Comparison of ENCODE assay signal across 14 mouse cellular contexts in genomic region chr11:11732972-11733770, GRCm38 (mm10). TPM values are rescaled to one million over a fixed set of nuclear protein-coding genes. Genes with fewer than 3 reads are reported as not detected.
DNase-seq lines count a peak whose midpoint lies in the region; ATAC-seq and TF ChIP-seq lines count a peak whose summit lies in the region.
"Had no signal": no experiment of that assay in that cellular context is flagged by ENCODE, and none has a peak within 500 bp of the region (broad histone marks: within the 10 kb centered on the region; RNA-seq: fewer than 3 reads in every experiment).

No protein-coding gene starts in this region.

- H3K27ac ChIP-seq in heart, embryonic 12.5 days (ENCODE audit: poor library complexity, severe bottlenecking) = no peak overlapping the region
- H3K27ac ChIP-seq in heart, adult 2 months = no peak overlapping the region
- no peak overlapping the region for H3K27ac ChIP-seq in stomach, embryonic 14.5 days (ENCODE audit: low read length)
- H3K27ac ChIP-seq in stomach, postnatal 0 days (replicated peaks) = no peak overlapping the region
- no peak overlapping the region for H3K27ac ChIP-seq in lung, embryonic 16.5 days (ENCODE audit: low read length)
- H3K27ac ChIP-seq: forebrain, embryonic 12.5 days; left cerebral cortex, adult 2 months had no signal

- no peak for TF ChIP-seq CTCF in heart, adult 2 months (IDR thresholded peaks at IDR 0.05)
- TF ChIP-seq CTCF in stomach, postnatal 0 days (IDR thresholded peaks at IDR 0.05; ENCODE audit: low read depth) = no peak

- H3K9ac ChIP-seq in heart, embryonic 12.5 days = no peak overlapping the region
- no peak overlapping the region for H3K9ac ChIP-seq in heart, adult 2 months (ENCODE audit: low read depth, low read length)
- H3K9ac ChIP-seq in stomach, embryonic 14.5 days (replicated peaks; ENCODE audit: low read depth, low read length) = no peak overlapping the region
- H3K9ac ChIP-seq in stomach, postnatal 0 days (ENCODE audit: low read length) = no peak overlapping the region
- H3K9ac ChIP-seq in lung, embryonic 16.5 days (ENCODE audit: low read length) = no peak overlapping the region
- H3K9ac ChIP-seq: forebrain, embryonic 12.5 days had no signal

- 49% methylated on average over 8 of the region's 8 CpGs for WGBS in heart, embryonic 12.5 days
- 49% methylated on average over 8 of the region's 8 CpGs for WGBS in heart, adult 2 months
- WGBS in stomach, embryonic 14.5 days = 75% methylated on average over 8 of the region's 8 CpGs
- WGBS in stomach, postnatal 0 days = 67% methylated on average over 8 of the region's 8 CpGs
- WGBS in lung, embryonic 16.5 days = 45% methylated on average over 8 of the region's 8 CpGs

- H3K4me1 ChIP-seq in heart, embryonic 12.5 days (replicated peaks) = no peaks in the 10 kb centered on the region; the same call in 1 of the 2 replicates
- H3K4me1 ChIP-seq in heart, adult 2 months (ENCODE audit: control insufficient read depth, insufficient read depth, low read length) = no peaks in the 10 kb centered on the region
- no peaks in the 10 kb centered on the region for H3K4me1 ChIP-seq in stomach, embryonic 14.5 days (ENCODE audit: control insufficient read depth, insufficient read depth, low read length)
- H3K4me1 ChIP-seq in stomach, postnatal 0 days (replicated peaks; ENCODE audit: control insufficient read depth, insufficient read depth) = no peaks in the 10 kb centered on the region
- H3K4me1 ChIP-seq in lung, embryonic 16.5 days (replicated peaks; ENCODE audit: control insufficient read depth, insufficient read depth, low read length) = 0 out of 2 replicates have a peak, but pooled peaks cover 3% of the 10 kb centered on the region
- H3K4me1 ChIP-seq: forebrain, embryonic 12.5 days had no signal

- TF ChIP-seq EP300 in heart, adult 2 months (IDR thresholded peaks at IDR 0.05; ENCODE audit: insufficient read depth, low read depth, low read length) = no peak
- TF ChIP-seq EP300 in stomach, postnatal 0 days (optimal IDR thresholded peaks at IDR 0.05) = no peak

- no peaks in the 10 kb centered on the region for H3K79me2 ChIP-seq in heart, adult 2 months (replicated peaks; ENCODE audit: control insufficient read depth, insufficient read depth, low read length)

- TF ChIP-seq POLR2A in heart, adult 2 months (IDR thresholded peaks at IDR 0.05; ENCODE audit: insufficient read depth, low read depth, low read length) = no peak

- H3K9me3 ChIP-seq in heart, embryonic 12.5 days (replicated peaks) = no peaks in the 10 kb centered on the region
- no peaks in the 10 kb centered on the region for H3K9me3 ChIP-seq in stomach, embryonic 14.5 days (ENCODE audit: control insufficient read depth, low read depth, low read length)
- H3K9me3 ChIP-seq in stomach, postnatal 0 days (ENCODE audit: control insufficient read depth, low read length) = no peaks in the 10 kb centered on the region
- no peaks in the 10 kb centered on the region for H3K9me3 ChIP-seq in lung, embryonic 16.5 days (ENCODE audit: control insufficient read depth, low read length)
- H3K9me3 ChIP-seq: forebrain, embryonic 12.5 days had no signal

- peak; percentile 70 for ATAC-seq in heart, embryonic 12.5 days (ENCODE audit: insufficient number of reproducible peaks, low FRiP score)
- ATAC-seq in stomach, embryonic 14.5 days (ENCODE audit: insufficient number of reproducible peaks, insufficient read depth, low FRiP score, low read depth) = peak; percentile 38; the same call in 1 of the 2 replicates
- ATAC-seq in stomach, postnatal 0 days (ENCODE audit: low FRiP score, low TSS enrichment) = no peak
- peak; percentile 73 for ATAC-seq in lung, embryonic 16.5 days (ENCODE audit: low read depth)

- no peaks in the 10 kb centered on the region for H3K36me3 ChIP-seq in heart, embryonic 12.5 days
- no peaks in the 10 kb centered on the region for H3K36me3 ChIP-seq in heart, adult 2 months (ENCODE audit: control insufficient read depth, insufficient read depth, low read length)
- no peaks in the 10 kb centered on the region for H3K36me3 ChIP-seq in stomach, embryonic 14.5 days (ENCODE audit: control insufficient read depth, insufficient read depth, low read length)
- no peaks in the 10 kb centered on the region for H3K36me3 ChIP-seq in stomach, postnatal 0 days (ENCODE audit: control insufficient read depth, insufficient read depth, low read length)
- no peaks in the 10 kb centered on the region for H3K36me3 ChIP-seq in lung, embryonic 16.5 days (ENCODE audit: control insufficient read depth, insufficient read depth, low read length)
- H3K36me3 ChIP-seq: forebrain, embryonic 12.5 days had no signal

- H3K4me2 ChIP-seq in heart, embryonic 12.5 days = no peak overlapping the region
- H3K4me2 ChIP-seq in stomach, embryonic 14.5 days (replicated peaks; ENCODE audit: low read depth, low read length) = no peak overlapping the region
- H3K4me2 ChIP-seq in stomach, postnatal 0 days (replicated peaks; ENCODE audit: low read depth) = no peak overlapping the region
- H3K4me2 ChIP-seq in lung, embryonic 16.5 days (ENCODE audit: low read depth, low read length) = no peak overlapping the region
- H3K4me2 ChIP-seq: forebrain, embryonic 12.5 days had no signal

- H3K27me3 ChIP-seq in heart, embryonic 12.5 days (replicated peaks) = no peaks in the 10 kb centered on the region
- no peaks in the 10 kb centered on the region for H3K27me3 ChIP-seq in heart, adult 2 months (ENCODE audit: control insufficient read depth, insufficient read depth, low read length)
- no peaks in the 10 kb centered on the region for H3K27me3 ChIP-seq in stomach, embryonic 14.5 days (ENCODE audit: control insufficient read depth, insufficient read depth, low read length)
- no peaks in the 10 kb centered on the region for H3K27me3 ChIP-seq in stomach, postnatal 0 days (ENCODE audit: control insufficient read depth, insufficient read depth, low read length)
- H3K27me3 ChIP-seq in lung, embryonic 16.5 days (ENCODE audit: control insufficient read depth, insufficient read depth, low read depth, low read length) = no peaks in the 10 kb centered on the region
- H3K27me3 ChIP-seq: forebrain, embryonic 12.5 days had no signal

- H3K4me3 ChIP-seq in heart, embryonic 12.5 days = no peak overlapping the region
- H3K4me3 ChIP-seq in heart, adult 2 months = no peak overlapping the region
- H3K4me3 ChIP-seq in stomach, embryonic 14.5 days (ENCODE audit: low read depth, low read length) = no peak overlapping the region
- no peak overlapping the region for H3K4me3 ChIP-seq in stomach, postnatal 0 days (ENCODE audit: low read depth, low read length)
- no peak overlapping the region for H3K4me3 ChIP-seq in lung, embryonic 16.5 days (ENCODE audit: low read length)
- H3K4me3 ChIP-seq: forebrain, embryonic 12.5 days; left cerebral cortex, adult 2 months had no signal

- intact Hi-C loops in heart, adult 2 months (cut with DNase I) = no loop called here

- no peak for DNase-seq in heart, adult 2 months
- no peak for DNase-seq in stomach, postnatal 0 days (ENCODE audit: low spot score)
- DNase-seq in frontal cortex, postnatal 36 days (ENCODE audit: low spot score in 2 of 2) = no peak
- DNase-seq in ovary, adult 18-20 months (ENCODE audit: low spot score) = no peak
- no peak for DNase-seq in thymus, postnatal 14 days
- DNase-seq: gastrocnemius, postnatal 10 days; kidney, postnatal 36 days; right cerebral cortex, postnatal 4 days; thymus, postnatal 25 days had no signal

RNA-seq across cellular contexts. Expression of gene Ikzf1, which starts 48.4 kb away (rescaled TPM):
- 2.2 and 3.3 TPM in 2 replicates for polyA plus RNA-seq in heart, embryonic 12.5 days (2016; fragmentation: Nextera tagmentation; extraction: Ambion mirVana)
- 1 to 10 TPM; 1.8 to 2.0 TPM for total RNA-seq in heart, adult 2 months (2021)
- polyA plus RNA-seq in heart, adult 2 months (2012; rRNA removed) = 1.7 and 3.7 TPM in 2 replicates
- 2.2 and 2.6 TPM in 2 replicates for polyA plus RNA-seq in stomach, embryonic 14.5 days (2014; fragmentation: Nextera tagmentation; extraction: Ambion mirVana)
- 0.39 and 0.62 TPM in 2 replicates for polyA plus RNA-seq in stomach, postnatal 0 days (2015; fragmentation: Nextera tagmentation; extraction: Ambion mirVana)
- 2.0 and 3.0 TPM in 2 replicates for polyA plus RNA-seq in lung, embryonic 16.5 days (2015; fragmentation: Nextera tagmentation; extraction: Ambion mirVana)
